Mouse (Mus musculus) hindbrain, embryonic 11.5 days (tissue): ENCODE measurements at regions not wholly inside any gene's neighbourhood (a gene's known extent, or its start where the extent isn't known, plus 50 kb on each side); places are given as distances from the start of the nearest gene placed in this dataset.
A peak's percentile ranks its signal among the peaks of the same experiment; 100 is the strongest.
"Not testable (repeated sequence)": the region's sequence is repeated elsewhere in the genome, so short reads cannot be mapped to it uniquely, and the experiment has no call there.

Experiments
- ATAC-seq: fragments of 200-750 bp; cut with Nextera tagmentation; 2 replicates; pipeline ENCODE4 v1.8.0; 2017; ENCODE audit warnings: mild to moderate bottlenecking, moderate TSS enrichment, moderate library complexity; ENCODE audit not compliant: low FRiP score
- DNase-seq: peaks from one replicate; pipeline ENCODE4 v3.0.0-alpha.2; 2015; ENCODE audit warnings: low spot score
- H3K27ac ChIP-seq: fragments of 300-500 bp; sonication (generic); 2 replicates; pipeline ENCODE4 v1.5.1; 2014; ENCODE audit warnings: mild to moderate bottlenecking, low read depth, low read length
- H3K27me3 ChIP-seq: fragments of 300-500 bp; sonication (generic); 2 replicates; pipeline ENCODE4 v1.6.1; 2014; ENCODE audit warnings: mild to moderate bottlenecking, low read length, moderate library complexity, mixed read lengths; ENCODE audit not compliant: control insufficient read depth, insufficient read depth
- H3K36me3 ChIP-seq: fragments of 300-500 bp; sonication (generic); 2 replicates; pipeline ENCODE4 v1.6.1; 2014; ENCODE audit warnings: mild to moderate bottlenecking, low read length, moderate library complexity, mixed read lengths; ENCODE audit not compliant: control insufficient read depth, insufficient read depth
- H3K4me1 ChIP-seq: fragments of 300-500 bp; sonication (generic); replicated peaks from 2 replicates; pipeline ENCODE4 v1.6.1; 2014; ENCODE audit warnings: low read length, mixed read lengths; ENCODE audit not compliant: control insufficient read depth, insufficient read depth
- H3K4me2 ChIP-seq: fragments of 300-500 bp; sonication (generic); replicated peaks from 2 replicates; pipeline ENCODE4 v1.6.1; 2014; ENCODE audit warnings: mild to moderate bottlenecking, low read depth, low read length
- H3K4me3 ChIP-seq: fragments of 300-500 bp; sonication (generic); 2 replicates; pipeline ENCODE4 v1.5.1; 2014; ENCODE audit warnings: low read depth, low read length
- H3K9ac ChIP-seq: fragments of 300-500 bp; sonication (generic); 2 replicates; pipeline ENCODE4 v1.6.1; 2014; ENCODE audit warnings: low read depth, low read length
- H3K9me3 ChIP-seq: fragments of 300-500 bp; sonication (generic); 2 replicates; pipeline ENCODE4 v1.6.1; 2016; ENCODE audit warnings: low read length; ENCODE audit not compliant: control insufficient read depth
- WGBS: fragments of 180-500 bp; shearing (Covaris S2); extraction: QIAGEN DNeasy Blood & Tissue Kit; methylation state at CpG from one replicate; pipeline ENCODE4 v1.1.7; 2014; 5-methylcytosine and 5-hydroxymethylcytosine counted together

DNA sequence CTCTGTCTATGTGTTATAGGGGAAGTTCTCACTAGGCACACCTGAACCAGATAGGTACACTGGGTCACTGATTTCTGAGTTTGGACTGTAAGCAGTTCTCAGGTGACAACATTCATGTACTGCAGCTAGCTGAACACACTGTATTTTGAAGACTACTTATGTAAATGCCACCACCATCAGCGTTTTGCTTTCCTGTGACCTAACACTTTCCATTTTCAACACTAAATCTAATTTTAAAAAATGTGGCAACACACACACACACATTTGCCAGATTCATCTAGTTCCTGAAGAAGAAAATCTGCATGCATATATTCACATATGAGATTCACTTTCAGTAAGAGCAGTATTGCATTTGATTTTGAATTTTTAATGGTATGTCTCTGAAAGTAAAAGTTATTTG is 96.0 kb upstream of the Gnai1 start:
- H3K27me3 ChIP-seq = no peaks in the 10 kb centered on the region
- no peaks in the 10 kb centered on the region for H3K9me3 ChIP-seq
- no peaks in the 10 kb centered on the region for H3K36me3 ChIP-seq
- no peak overlapping the region for H3K4me3 ChIP-seq
- H3K27ac ChIP-seq = no peak overlapping the region
- ATAC-seq = no peak
- H3K4me1 ChIP-seq = no peaks in the 10 kb centered on the region
- H3K4me2 ChIP-seq = no peak overlapping the region
- 84% methylated on average over 1 of the region's 1 CpGs for WGBS
- DNase-seq = no peak
- H3K9ac ChIP-seq = no peak overlapping the region

DNA sequence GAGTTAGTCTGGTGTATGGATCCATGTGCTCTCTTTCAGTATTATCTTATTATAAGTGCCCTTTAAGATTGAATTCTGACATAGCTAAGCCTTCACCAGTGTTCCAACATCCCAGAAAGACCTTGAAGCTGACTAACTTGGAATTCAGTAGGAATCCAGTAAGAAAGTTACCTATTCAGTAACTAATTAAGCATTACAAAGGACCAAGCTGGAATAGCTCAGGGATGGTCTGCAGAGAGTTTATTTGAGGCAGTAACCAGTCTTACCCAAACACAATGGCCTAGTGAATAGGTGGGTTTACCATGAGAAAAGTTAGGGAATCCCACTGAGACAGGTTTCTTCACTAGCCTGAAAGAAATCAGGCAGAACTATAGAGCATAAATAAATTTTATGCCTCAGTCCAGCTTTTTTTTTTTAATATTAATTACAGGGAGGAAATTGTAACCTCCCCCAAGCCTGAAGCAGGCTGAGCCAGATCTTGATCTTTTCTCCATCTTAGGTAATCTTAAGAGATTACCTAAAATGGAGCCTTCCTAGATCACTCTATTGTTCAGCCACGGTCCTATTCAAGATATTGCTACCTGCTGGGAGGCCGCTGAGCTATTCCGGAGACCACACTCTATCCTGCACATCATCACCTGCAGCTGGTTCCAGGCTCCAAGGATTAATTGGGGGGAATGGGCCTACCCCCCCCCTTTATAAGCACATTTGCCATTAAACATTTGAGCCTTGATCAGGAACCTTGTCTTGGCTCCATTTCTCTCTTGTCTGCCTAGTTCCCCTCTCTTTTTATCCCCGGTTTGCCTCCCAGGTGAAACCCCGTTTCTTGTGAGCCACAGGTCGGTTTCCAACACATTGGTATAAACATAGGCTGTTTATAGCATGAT is 93.0 kb upstream of the Gnai1 start:
- H3K9me3 ChIP-seq, DNase-seq: not testable (repeated sequence)

DNA sequence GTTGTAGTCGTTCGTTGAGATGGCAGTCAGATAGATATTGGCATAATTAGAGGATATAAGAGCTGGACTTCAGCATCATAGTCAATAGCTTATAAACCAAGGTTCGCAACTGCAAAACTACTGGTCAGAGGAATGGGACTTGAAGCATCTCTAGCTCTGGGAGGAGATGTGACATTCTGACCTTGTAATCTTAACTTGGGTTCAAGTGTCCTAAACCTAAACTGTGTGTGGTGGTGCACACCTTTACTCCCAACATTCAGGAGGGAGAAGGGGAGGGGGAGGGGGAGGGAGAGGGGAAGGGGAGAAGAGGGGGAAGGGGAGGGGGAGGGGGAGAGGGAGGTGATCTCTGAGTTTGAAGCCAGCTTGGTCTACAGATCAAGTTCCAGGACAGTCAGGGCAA is 89.1 kb upstream of the Gnai1 start:
- no peak for ATAC-seq

More for the DNA sequence above, 93.0 kb upstream of the Gnai1 start:
- H3K27me3 ChIP-seq, H3K4me3 ChIP-seq, H3K9ac ChIP-seq, H3K4me2 ChIP-seq, H3K36me3 ChIP-seq, H3K27ac ChIP-seq, H3K4me1 ChIP-seq, ATAC-seq: not testable (repeated sequence)
- WGBS = 62% methylated on average over 6 of the region's 6 CpGs

DNA sequence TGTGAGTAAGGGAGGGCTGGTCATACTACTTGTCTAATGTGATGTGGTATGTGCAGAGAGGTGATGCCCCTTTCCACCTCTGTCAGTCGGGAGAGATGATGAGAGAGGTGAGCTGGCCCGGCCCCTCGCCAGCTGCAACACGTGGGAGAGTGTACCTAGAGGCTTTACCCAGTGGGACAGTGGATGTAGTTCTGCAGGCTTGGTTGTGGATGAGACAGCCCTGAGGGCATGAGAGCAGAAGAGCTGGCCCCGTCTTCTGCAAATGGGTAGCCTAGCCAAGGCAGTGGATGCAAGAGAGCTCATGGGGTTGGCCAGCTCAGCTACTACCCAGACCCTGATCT is 88.1 kb upstream of the Gnai1 start:
- no peaks in the 10 kb centered on the region for H3K36me3 ChIP-seq
- no peaks in the 10 kb centered on the region for H3K27me3 ChIP-seq
- H3K4me1 ChIP-seq = no peaks in the 10 kb centered on the region
- no peak overlapping the region for H3K27ac ChIP-seq
- WGBS = 94% methylated on average over 5 of the region's 5 CpGs
- no peak overlapping the region for H3K4me2 ChIP-seq
- H3K9me3 ChIP-seq = no peaks in the 10 kb centered on the region
- no peak overlapping the region for H3K4me3 ChIP-seq
- DNase-seq (no peak), ATAC-seq (no peak)
- no peak overlapping the region for H3K9ac ChIP-seq

More for the DNA sequence above, 89.1 kb upstream of the Gnai1 start:
- Histone ChIP-seq H3K4me2 (no peak overlapping the region), H3K9ac (no peak overlapping the region), H3K36me3 (no peaks in the 10 kb centered on the region), H3K4me1 (no peaks in the 10 kb centered on the region), H3K4me3 (no peak overlapping the region), H3K27ac (no peak overlapping the region), H3K27me3 (no peaks in the 10 kb centered on the region), H3K9me3 (no peaks in the 10 kb centered on the region)
- 98% methylated on average over 3 of the region's 3 CpGs for WGBS
- no peak for DNase-seq

DNA sequence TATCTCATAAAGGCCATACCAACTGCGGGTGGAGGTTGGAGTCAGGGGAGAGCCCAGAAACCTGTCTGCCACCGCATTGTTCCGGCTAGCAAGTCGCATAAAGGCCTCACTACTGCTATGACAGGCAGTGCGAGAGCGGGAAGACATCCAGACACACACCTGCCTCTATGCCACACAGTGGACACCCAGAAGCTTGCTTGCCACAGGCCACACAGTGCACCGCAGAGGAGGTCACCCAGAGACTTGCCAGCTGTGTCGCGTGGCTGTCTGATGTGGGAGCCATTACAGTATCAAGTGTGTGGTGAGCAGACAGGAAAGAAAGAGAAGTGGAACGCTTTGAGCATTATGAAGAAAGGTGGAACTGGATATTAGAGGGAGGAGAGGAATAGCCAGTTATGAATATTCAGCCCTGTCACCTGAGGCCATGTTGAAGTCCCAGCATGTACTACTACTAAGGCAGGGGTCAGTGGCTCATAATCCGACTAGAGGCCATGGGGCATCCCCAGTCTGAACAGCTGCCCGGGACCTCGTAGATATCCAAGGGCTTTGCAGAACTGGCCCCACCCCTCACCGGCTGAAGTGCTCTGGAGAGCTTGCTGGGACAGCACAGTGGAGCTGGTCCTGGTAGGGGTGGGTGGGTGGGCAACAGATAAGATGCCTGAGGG is 87.6 kb upstream of the Gnai1 start:
- ATAC-seq (0 out of 2 replicates have a peak, but pooled peaks have one; percentile 35), DNase-seq (no peak)
- Histone ChIP-seq H3K4me2 (no peak overlapping the region), H3K4me1 (no peaks in the 10 kb centered on the region), H3K27ac (no peak overlapping the region), H3K4me3 (no peak overlapping the region), H3K9me3 (no peaks in the 10 kb centered on the region), H3K36me3 (no peaks in the 10 kb centered on the region), H3K9ac (no peak overlapping the region), H3K27me3 (no peaks in the 10 kb centered on the region)
- WGBS = 88% methylated on average over 14 of the region's 14 CpGs

DNA sequence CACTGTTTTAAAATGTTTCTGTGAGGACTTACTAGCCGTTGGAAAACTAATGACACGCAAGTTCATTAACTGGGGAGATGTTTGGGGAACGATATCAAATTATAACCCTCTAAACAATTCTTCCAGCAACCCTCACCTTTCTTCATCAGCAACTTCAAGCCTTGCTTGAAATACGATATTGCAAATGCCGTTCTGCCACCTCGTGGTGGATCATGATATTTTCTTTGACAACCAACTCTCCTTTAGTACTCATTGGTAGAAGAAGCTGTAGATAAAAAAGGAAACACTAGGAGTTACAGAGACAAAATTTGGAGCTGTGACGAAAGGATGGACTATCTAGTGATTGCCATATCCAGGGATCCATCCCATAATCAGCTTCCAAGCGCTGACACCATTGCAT is 85.8 kb upstream of the Gnai1 start:
- no peak overlapping the region for H3K27ac ChIP-seq
- DNase-seq = peak; percentile 80
- H3K4me1 ChIP-seq = no peaks in the 10 kb centered on the region
- peak; percentile 73; the same call in 1 of the 2 replicates for ATAC-seq
- no peaks in the 10 kb centered on the region for H3K9me3 ChIP-seq
- 26% methylated on average over 8 of the region's 8 CpGs for WGBS
- no peaks in the 10 kb centered on the region for H3K36me3 ChIP-seq
- H3K4me2 ChIP-seq = no peak overlapping the region
- no peak overlapping the region for H3K9ac ChIP-seq
- no peak overlapping the region for H3K4me3 ChIP-seq
- H3K27me3 ChIP-seq = no peaks in the 10 kb centered on the region

DNA sequence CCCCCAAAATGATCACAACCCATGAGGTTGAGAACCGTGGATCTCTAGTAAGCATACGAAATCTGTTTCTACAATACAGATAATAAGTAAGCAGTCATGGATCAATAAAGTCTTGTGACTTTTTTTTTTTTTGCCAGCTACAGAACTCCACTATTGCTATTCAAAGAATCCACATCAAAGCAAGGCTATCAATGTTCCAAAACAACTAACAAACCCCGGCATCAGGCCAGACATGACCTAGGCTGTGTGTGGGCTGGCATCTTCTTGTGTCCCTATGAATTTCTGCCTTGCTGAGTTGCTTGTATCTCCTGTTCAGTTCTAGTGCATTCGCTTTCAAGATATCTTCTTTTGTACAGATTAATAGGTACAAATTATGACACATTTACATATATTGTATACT is 79.8 kb upstream of the Gnai1 start:
- WGBS = 84% methylated on average over 4 of the region's 4 CpGs
- Histone ChIP-seq H3K27ac (no peak overlapping the region), H3K4me3 (no peak overlapping the region), H3K9me3 (no peaks in the 10 kb centered on the region), H3K9ac (no peak overlapping the region), H3K4me2 (no peak overlapping the region), H3K36me3 (no peaks in the 10 kb centered on the region), H3K27me3 (no peaks in the 10 kb centered on the region), H3K4me1 (no peaks in the 10 kb centered on the region)
- no peak for DNase-seq
- no peak for ATAC-seq

DNA sequence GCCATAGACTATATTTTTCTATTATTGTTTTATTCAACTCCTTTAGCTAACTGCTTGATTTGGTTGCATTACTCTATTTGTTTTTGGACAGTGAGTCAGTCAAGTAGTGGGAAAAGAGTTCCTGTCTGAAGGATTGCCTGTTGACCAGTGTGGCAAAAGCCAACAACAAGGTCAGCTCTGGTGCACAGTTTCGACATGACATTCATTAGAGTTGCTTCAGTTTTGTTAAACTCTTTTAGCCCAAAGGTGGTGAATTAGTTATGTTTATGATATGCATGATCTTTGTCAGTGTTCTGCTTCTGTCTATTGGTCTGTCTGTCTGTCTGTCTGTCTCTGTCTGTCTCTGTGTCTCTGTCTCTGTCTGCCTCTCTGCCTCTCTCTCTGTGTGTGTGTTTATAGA is 79.1 kb upstream of the Gnai1 start:
- ATAC-seq = no peak
- H3K36me3 ChIP-seq = no peaks in the 10 kb centered on the region
- no peak overlapping the region for H3K27ac ChIP-seq
- WGBS = 88% methylated on average over 1 of the region's 1 CpGs
- no peak overlapping the region for H3K4me2 ChIP-seq
- no peaks in the 10 kb centered on the region for H3K4me1 ChIP-seq
- H3K9ac ChIP-seq = no peak overlapping the region
- no peak overlapping the region for H3K4me3 ChIP-seq
- H3K9me3 ChIP-seq = no peaks in the 10 kb centered on the region
- H3K27me3 ChIP-seq = no peaks in the 10 kb centered on the region
- DNase-seq = no peak
